Mouse (Mus musculus) left cerebral cortex, postnatal 14 days (tissue): ENCODE results near the gene Il10. TPM values are rescaled to one million over a fixed set of nuclear protein-coding genes. Genes with fewer than 3 reads are reported as not detected.

Experiments
- DNase-seq, 2 experiments: peaks; one replicate each; pipeline ENCODE4 v3.0.0; 2021 to 2022; ENCODE audit warnings: low spot score in 2 of 2, mixed read lengths in 1 of 2
- intact Hi-C: fragments of 180-260 bp; cut with DNase I; formaldehyde crosslinking; loops from one replicate; pipeline ENCODE4 v1.15.1; 2025
- total RNA-seq, 2 experiments: library from RNA; stranded (reverse); gene quantifications; 2 replicates each; pipeline ENCODE4 v1.2.3; 2021

Gene Il10
- total RNA-seq, 2 experiments from 2014 or later = not detected

- no peak for DNase-seq
- intact Hi-C loops = no loop called here
Measured at GRCm38 (mm10) chr1:131045723-131046355, 26.2 kb downstream of the Il10 start.

GRCm38 (mm10) chr1:131046607-131047006 is 27.0 kb downstream of the Il10 start:
- intact Hi-C loops = no loop called here
- DNase-seq = no peak

- no peak for DNase-seq
- intact Hi-C loops = no loop called here
Measured at GRCm38 (mm10) chr1:131048121-131048863, 28.6 kb downstream of the Il10 start.

GRCm38 (mm10) chr1:131048946-131049345 is 29.3 kb downstream of the Il10 start:
- intact Hi-C loops = no loop called here
- no peak for DNase-seq

- DNase-seq = no peak
- intact Hi-C loops = no loop called here
Measured at GRCm38 (mm10) chr1:131049361-131049806, 29.7 kb downstream of the Il10 start.

GRCm38 (mm10) chr1:131050011-131050410 is 30.4 kb downstream of the Il10 start:
- intact Hi-C loops = loop anchor here (5.0 kb wide), 2 partner anchors 68 to 358 kb away; no protein-coding TSS in a partner anchor
- DNase-seq = no peak

- intact Hi-C loops = loop anchor here (5.0 kb wide), 2 partner anchors 68 to 358 kb away; no protein-coding TSS in a partner anchor
- no peak for DNase-seq
Measured at GRCm38 (mm10) chr1:131050617-131051016, 31.0 kb downstream of the Il10 start.

GRCm38 (mm10) chr1:131051073-131051472 is 31.4 kb downstream of the Il10 start:
- intact Hi-C loops = loop anchor here (5.0 kb wide), 2 partner anchors 69 to 359 kb away; no protein-coding TSS in a partner anchor

GRCm38 (mm10) chr1:131053239-131053638 is 33.6 kb downstream of the Il10 start:
- peak; percentile 82 to 89 for DNase-seq
- intact Hi-C loops = loop anchor here (2.0 to 5.0 kb wide), 4 partner anchors 71 to 361 kb away; no protein-coding TSS in a partner anchor

More at GRCm38 (mm10) chr1:131051073-131051472, 31.4 kb downstream of the Il10 start:
- DNase-seq = peak; percentile 39 to 58

GRCm38 (mm10) chr1:131053656-131054055 is 34.0 kb downstream of the Il10 start:
- DNase-seq = no peak
- intact Hi-C loops = loop anchor here (2.0 to 5.0 kb wide), 4 partner anchors 71 to 361 kb away; no protein-coding TSS in a partner anchor

GRCm38 (mm10) chr1:131054251-131054650 is 34.6 kb downstream of the Il10 start:
- no peak for DNase-seq
- intact Hi-C loops = loop anchor here (5.0 kb wide), 2 partner anchors 72 to 362 kb away; no protein-coding TSS in a partner anchor

- intact Hi-C loops = loop anchor here (5.0 kb wide), 1 partner anchor 271 kb away; no protein-coding TSS in a partner anchor
- no peak for DNase-seq
Measured at GRCm38 (mm10) chr1:131058431-131058830, 38.8 kb downstream of the Il10 start.

- intact Hi-C loops = loop anchor here (5.0 kb wide), 1 partner anchor 272 kb away; no protein-coding TSS in a partner anchor
- no peak for DNase-seq
Measured at GRCm38 (mm10) chr1:131059411-131059810, 39.8 kb downstream of the Il10 start.

- DNase-seq = no peak
- intact Hi-C loops = loop anchor here (5.0 kb wide), 1 partner anchor 273 kb away; no protein-coding TSS in a partner anchor
Measured at GRCm38 (mm10) chr1:131059841-131060240, 40.2 kb downstream of the Il10 start.

GRCm38 (mm10) chr1:131060290-131061253 is 40.9 kb downstream of the Il10 start:
- DNase-seq = peak in 1 of 2 experiments; percentile 49
- intact Hi-C loops = no loop called here

- intact Hi-C loops = no loop called here
- no peak for DNase-seq
Measured at GRCm38 (mm10) chr1:131061740-131062254, 42.2 kb downstream of the Il10 start.

- intact Hi-C loops = no loop called here
- DNase-seq = peak; percentile 45 to 73
Measured at GRCm38 (mm10) chr1:131062821-131063220, 43.2 kb downstream of the Il10 start.

- no peak for DNase-seq
- intact Hi-C loops = no loop called here
Measured at GRCm38 (mm10) chr1:131064202-131064601, 44.6 kb downstream of the Il10 start.
